Mouse (Mus musculus) limb, embryonic 10.5 days (tissue): ENCODE measurements at regions not wholly inside any gene's neighbourhood (a gene's known extent, or its start where the extent isn't known, plus 50 kb on each side); places are given as distances from the start of the nearest gene placed in this dataset.
A peak's percentile ranks its signal among the peaks of the same experiment; 100 is the strongest.

Source experiments
- DNase-seq: peaks from one replicate; pipeline ENCODE4 v3.0.0-alpha.2; 2017; ENCODE audit warnings: low spot score
- H3K27ac ChIP-seq: fragments of 300-500 bp; sonication (generic); 2 replicates; pipeline ENCODE4 v1.5.1; 2016; ENCODE audit warnings: mild to moderate bottlenecking
- H3K27me3 ChIP-seq: fragments of 300-500 bp; sonication (generic); 2 replicates; pipeline ENCODE4 v1.6.1; 2016; ENCODE audit warnings: low read depth, mild to moderate bottlenecking; ENCODE audit not compliant: poor library complexity, severe bottlenecking
- H3K36me3 ChIP-seq: fragments of 300-500 bp; sonication (generic); 2 replicates; pipeline ENCODE4 v1.6.1; 2016; ENCODE audit warnings: mild to moderate bottlenecking, moderate library complexity
- H3K4me1 ChIP-seq: fragments of 300-500 bp; sonication (generic); 2 replicates; pipeline ENCODE4 v1.6.1; 2016
- H3K4me3 ChIP-seq: fragments of 300-500 bp; sonication (generic); 2 replicates; pipeline ENCODE4 v1.5.1; 2016; ENCODE audit warnings: mild to moderate bottlenecking, moderate library complexity
- H3K9me3 ChIP-seq: fragments of 300-500 bp; sonication (generic); replicated peaks from 2 replicates; pipeline ENCODE4 v1.6.1; 2016; ENCODE audit warnings: mild to moderate bottlenecking
- WGBS: fragments of 180-500 bp; shearing (Covaris S2); methylation state at CpG from one replicate; pipeline ENCODE4 v1.1.7; 2016; 5-methylcytosine and 5-hydroxymethylcytosine counted together

GRCm38 (mm10) chr17:4640555-4640954 lies 353.6 kb upstream of the Arid1b start:
- 86% methylated on average over 7 of the region's 7 CpGs for WGBS
- Histone ChIP-seq H3K36me3 (no peaks in the 10 kb centered on the region), H3K4me3 (no peak overlapping the region), H3K4me1 (no peaks in the 10 kb centered on the region), H3K27me3 (no peaks in the 10 kb centered on the region), H3K27ac (no peak overlapping the region), H3K9me3 (no peaks in the 10 kb centered on the region)
- DNase-seq = no peak

DNA sequence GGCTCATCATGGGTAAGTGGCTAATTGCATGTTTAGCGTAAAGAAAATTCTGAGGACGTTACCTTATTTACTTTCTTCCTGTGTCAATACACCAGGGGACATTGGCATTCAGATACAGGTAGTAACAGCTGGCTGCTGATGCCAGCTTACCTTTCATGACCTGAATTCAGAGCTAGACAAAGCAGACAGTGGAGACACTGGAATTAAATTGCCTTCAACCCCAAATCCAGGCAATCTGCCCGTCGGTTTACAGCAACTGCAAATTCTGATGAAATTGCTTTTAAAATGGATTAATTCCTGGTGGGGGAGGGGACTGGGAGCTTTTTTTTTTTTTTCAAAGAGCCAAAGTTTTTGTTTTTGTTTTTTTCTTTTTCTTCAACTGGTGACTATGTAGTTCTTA lies 353.0 kb upstream of the Arid1b start:
- Histone ChIP-seq H3K4me1 (no peaks in the 10 kb centered on the region), H3K9me3 (no peaks in the 10 kb centered on the region), H3K36me3 (no peaks in the 10 kb centered on the region), H3K27me3 (no peaks in the 10 kb centered on the region), H3K4me3 (no peak overlapping the region), H3K27ac (no peak overlapping the region)
- no peak for DNase-seq
- 82% methylated on average over 4 of the region's 4 CpGs for WGBS

DNA sequence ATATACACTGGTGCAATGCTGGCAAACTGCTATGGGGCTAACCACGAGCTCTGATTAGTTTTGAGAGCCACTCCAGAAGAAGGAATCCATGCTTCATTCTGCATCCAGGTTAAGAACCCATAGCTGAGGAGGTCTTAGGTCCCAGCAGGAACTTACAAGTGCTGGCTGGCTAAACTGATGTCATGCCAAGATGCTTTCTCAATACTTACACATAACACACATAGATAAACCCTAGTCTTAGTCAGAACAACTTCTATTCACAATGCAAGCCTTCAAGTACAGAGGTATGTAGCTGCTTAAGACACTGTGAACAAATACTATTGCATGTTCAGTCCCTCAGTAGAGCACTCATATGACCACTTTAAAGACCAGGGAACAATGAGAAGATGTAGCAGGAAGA lies 352.1 kb upstream of the Arid1b start:
- 85% methylated on average over 1 of the region's 1 CpGs for WGBS
- DNase-seq = no peak

DNA sequence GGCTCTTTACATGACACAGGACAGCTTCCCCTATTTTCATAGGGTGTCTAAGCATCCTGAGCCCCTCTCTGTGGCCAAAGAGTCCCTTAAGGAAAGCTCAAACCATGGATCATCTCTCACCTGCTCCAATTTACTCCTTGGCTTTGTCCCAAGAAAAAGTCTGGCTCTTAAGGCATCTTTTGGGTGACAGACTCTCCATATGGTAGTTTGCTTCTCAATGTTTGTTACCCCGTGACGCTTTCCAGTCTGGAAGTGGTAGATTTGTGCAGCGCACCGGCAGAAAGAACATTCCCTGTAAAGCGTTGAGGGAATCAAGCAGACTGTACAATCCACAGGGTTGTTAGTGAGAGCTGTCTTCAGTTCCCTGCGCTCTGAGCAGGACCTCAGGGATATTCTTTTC lies 350.8 kb upstream of the Arid1b start:
- no peak overlapping the region for H3K4me3 ChIP-seq
- WGBS = 95% methylated on average over 6 of the region's 6 CpGs
- no peaks in the 10 kb centered on the region for H3K27me3 ChIP-seq
- H3K9me3 ChIP-seq = no peaks in the 10 kb centered on the region
- DNase-seq = no peak
- H3K27ac ChIP-seq = no peak overlapping the region
- H3K4me1 ChIP-seq = no peaks in the 10 kb centered on the region
- no peaks in the 10 kb centered on the region for H3K36me3 ChIP-seq

More for the DNA sequence above, 352.1 kb upstream of the Arid1b start:
- Histone ChIP-seq H3K4me3 (no peak overlapping the region), H3K4me1 (no peaks in the 10 kb centered on the region), H3K36me3 (no peaks in the 10 kb centered on the region), H3K9me3 (no peaks in the 10 kb centered on the region), H3K27me3 (no peaks in the 10 kb centered on the region), H3K27ac (no peak overlapping the region)

GRCm38 (mm10) chr17:4648603-4649002 lies 345.5 kb upstream of the Arid1b start:
- H3K27ac ChIP-seq = no peak overlapping the region
- no peaks in the 10 kb centered on the region for H3K9me3 ChIP-seq
- H3K27me3 ChIP-seq = no peaks in the 10 kb centered on the region
- 89% methylated on average over 4 of the region's 4 CpGs for WGBS
- no peak for DNase-seq
- no peaks in the 10 kb centered on the region for H3K36me3 ChIP-seq
- H3K4me1 ChIP-seq = no peaks in the 10 kb centered on the region
- no peak overlapping the region for H3K4me3 ChIP-seq

DNA sequence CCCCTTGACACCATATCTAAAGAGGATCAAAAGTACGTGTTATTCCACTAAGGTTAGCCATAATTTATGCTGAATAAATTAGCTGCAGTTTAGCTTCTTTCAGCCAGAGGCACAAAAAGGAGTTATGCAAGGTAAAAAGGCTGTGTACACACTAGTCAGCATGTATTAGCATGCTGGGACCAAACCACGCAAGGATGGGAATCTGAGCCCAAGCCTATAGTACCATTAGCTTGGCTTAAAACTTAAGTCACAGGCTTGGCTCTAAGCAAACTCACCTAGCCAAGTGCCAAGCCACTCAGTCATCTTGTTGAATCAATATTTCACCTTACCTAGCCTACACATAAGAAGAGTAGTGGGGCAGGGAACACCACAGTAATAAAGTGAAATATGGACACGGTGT lies 339.9 kb upstream of the Arid1b start:
- Histone ChIP-seq H3K4me3 (no peak overlapping the region), H3K4me1 (no peaks in the 10 kb centered on the region), H3K27ac (no peak overlapping the region), H3K36me3 (no peaks in the 10 kb centered on the region), H3K9me3 (no peaks in the 10 kb centered on the region), H3K27me3 (no peaks in the 10 kb centered on the region)
- DNase-seq = no peak
- WGBS = 88% methylated on average over 3 of the region's 3 CpGs

DNA sequence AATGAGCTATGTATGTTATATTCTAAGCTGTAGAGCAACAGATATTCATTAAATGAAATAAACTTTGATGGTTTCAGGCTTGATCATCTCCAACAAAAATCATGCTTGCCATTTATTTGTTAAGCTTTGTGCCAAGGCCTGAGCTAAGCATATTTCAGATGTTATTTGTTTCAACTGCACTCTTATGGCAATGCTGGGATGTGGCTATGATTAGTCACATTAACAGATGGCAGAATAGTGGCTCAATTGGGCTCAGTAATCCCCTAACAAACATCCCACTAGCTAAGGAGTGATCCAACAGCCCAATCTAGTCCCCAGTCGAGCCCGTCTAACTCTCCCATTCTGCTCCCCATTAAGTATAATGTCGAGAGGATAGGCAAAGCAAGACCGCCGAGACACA lies 332.1 kb upstream of the Arid1b start:
- Histone ChIP-seq H3K9me3 (no peaks in the 10 kb centered on the region), H3K36me3 (no peaks in the 10 kb centered on the region), H3K4me1 (no peaks in the 10 kb centered on the region), H3K4me3 (no peak overlapping the region), H3K27ac (no peak overlapping the region), H3K27me3 (no peaks in the 10 kb centered on the region)
- 88% methylated on average over 5 of the region's 5 CpGs for WGBS
- no peak for DNase-seq

GRCm38 (mm10) chr17:4668511-4668910 lies 325.6 kb upstream of the Arid1b start:
- Histone ChIP-seq H3K9me3 (no peaks in the 10 kb centered on the region), H3K4me3 (no peak overlapping the region), H3K27ac (no peak overlapping the region), H3K36me3 (no peaks in the 10 kb centered on the region), H3K4me1 (no peaks in the 10 kb centered on the region), H3K27me3 (no peaks in the 10 kb centered on the region)
- 85% methylated on average over 3 of the region's 3 CpGs for WGBS
- DNase-seq = no peak

DNA sequence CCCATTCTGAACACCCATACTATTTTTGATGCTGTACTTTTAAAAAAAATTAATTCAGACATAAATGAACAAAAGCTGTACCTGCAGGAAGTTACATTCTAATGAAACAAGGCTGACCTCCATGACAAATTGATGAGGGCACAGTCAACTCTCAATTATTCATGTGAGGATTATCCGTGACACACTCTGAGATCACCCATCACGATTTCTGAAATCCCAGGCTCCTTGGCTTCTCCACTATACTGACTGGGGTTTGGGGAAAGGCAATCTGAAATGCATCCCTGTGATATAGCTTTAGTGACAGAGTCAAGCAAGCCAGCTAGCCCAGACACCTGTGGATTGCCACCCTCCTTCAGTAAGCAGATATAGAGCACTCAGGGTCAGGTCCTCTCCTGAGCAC lies 320.9 kb upstream of the Arid1b start:
- 84% methylated on average over 2 of the region's 2 CpGs for WGBS
- Histone ChIP-seq H3K36me3 (no peaks in the 10 kb centered on the region), H3K4me1 (no peaks in the 10 kb centered on the region), H3K27me3 (no peaks in the 10 kb centered on the region), H3K4me3 (no peak overlapping the region), H3K27ac (no peak overlapping the region), H3K9me3 (no peaks in the 10 kb centered on the region)
- no peak for DNase-seq

DNA sequence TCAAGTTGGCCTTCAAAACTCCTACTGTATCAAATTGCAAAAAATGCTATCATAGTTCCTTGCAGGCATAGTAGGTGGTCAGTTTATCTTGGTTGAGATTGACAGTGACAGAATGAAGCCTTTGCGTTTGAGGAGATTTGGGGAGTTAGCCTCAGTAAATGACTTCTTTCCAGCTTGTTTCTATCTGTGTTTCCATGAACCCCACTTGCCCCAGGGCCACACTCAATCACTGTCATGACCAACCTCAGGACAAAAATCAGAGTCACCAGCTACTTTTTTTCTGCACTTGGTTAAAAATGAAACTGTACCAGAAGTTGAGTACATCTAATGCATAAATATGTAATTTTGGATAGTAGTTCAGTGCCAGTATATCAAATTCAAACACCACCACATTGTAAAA lies 287.7 kb upstream of the Arid1b start:
- Histone ChIP-seq H3K4me3 (no peak overlapping the region), H3K36me3 (no peaks in the 10 kb centered on the region), H3K27ac (no peak overlapping the region), H3K9me3 (no peaks in the 10 kb centered on the region), H3K27me3 (no peaks in the 10 kb centered on the region), H3K4me1 (no peaks in the 10 kb centered on the region)
- DNase-seq = no peak
- 68% methylated on average over 1 of the region's 1 CpGs for WGBS

- Histone ChIP-seq H3K4me3 (no peak overlapping the region), H3K36me3 (no peaks in the 10 kb centered on the region), H3K27ac (no peak overlapping the region), H3K9me3 (no peaks in the 10 kb centered on the region), H3K27me3 (no peaks in the 10 kb centered on the region), H3K4me1 (no peaks in the 10 kb centered on the region)
- 89% methylated on average over 4 of the region's 4 CpGs for WGBS
- no peak for DNase-seq
Measured at GRCm38 (mm10) chr17:4721061-4721460, 273.1 kb upstream of the Arid1b start.

DNA sequence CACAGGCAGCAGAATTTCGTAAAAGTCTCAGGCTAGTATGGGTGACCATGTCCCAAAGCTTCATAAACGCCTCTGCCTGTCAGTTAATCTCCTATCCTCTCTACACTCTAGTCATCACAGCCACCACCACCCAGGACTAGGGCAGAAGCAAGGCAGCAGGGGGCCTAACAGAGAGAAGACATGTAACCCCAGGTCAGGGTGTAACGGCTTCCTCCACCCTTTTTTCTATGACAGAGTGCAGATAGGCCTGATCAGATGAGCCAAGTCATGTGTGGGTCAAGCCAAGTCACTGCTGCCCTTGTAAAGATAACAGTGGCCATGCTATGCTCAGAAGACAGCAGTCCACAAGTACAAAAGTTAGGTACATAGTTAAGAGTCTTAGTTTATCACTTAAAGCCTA lies 270.1 kb upstream of the Arid1b start:
- Histone ChIP-seq H3K4me1 (0 out of 2 replicates have a peak, but pooled peaks cover 3% of the 10 kb centered on the region), H3K9me3 (no peaks in the 10 kb centered on the region), H3K27ac (no peak overlapping the region), H3K36me3 (no peaks in the 10 kb centered on the region), H3K27me3 (no peaks in the 10 kb centered on the region), H3K4me3 (no peak overlapping the region)
- WGBS = 81% methylated on average over 3 of the region's 3 CpGs
- DNase-seq = no peak

DNA sequence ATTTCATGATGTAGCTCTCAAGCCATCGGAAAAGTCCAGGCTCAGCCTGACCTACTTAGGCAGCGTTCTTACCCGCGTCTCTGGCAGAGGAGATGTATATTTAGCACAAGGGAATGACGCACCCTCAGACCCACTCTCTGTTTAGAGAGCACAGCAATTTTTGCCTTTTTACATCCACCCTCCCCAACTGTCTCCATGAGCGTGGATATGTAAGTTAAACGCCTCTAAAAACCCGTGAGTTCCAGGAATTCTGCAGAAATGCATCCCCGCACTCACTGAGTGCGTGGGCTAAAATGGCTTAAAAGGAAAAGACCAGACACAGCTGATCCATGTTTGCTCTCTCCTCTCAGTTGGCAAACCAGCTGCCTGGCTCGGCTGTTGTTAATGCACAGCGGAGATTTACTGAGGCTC lies 267.8 kb upstream of the Arid1b start:
- no peak overlapping the region for H3K4me3 ChIP-seq
- DNase-seq = no peak
- H3K27me3 ChIP-seq = no peaks in the 10 kb centered on the region
- H3K9me3 ChIP-seq = no peaks in the 10 kb centered on the region
- H3K27ac ChIP-seq = no peak overlapping the region
- H3K4me1 ChIP-seq = 0 out of 2 replicates have a peak, but pooled peaks cover 3% of the 10 kb centered on the region
- H3K36me3 ChIP-seq = no peaks in the 10 kb centered on the region
- 85% methylated on average over 12 of the region's 12 CpGs for WGBS

GRCm38 (mm10) chr17:4734412-4734881 lies 259.7 kb upstream of the Arid1b start:
- Histone ChIP-seq H3K36me3 (no peaks in the 10 kb centered on the region), H3K27ac (no peak overlapping the region), H3K9me3 (no peaks in the 10 kb centered on the region), H3K27me3 (no peaks in the 10 kb centered on the region), H3K4me1 (peaks cover 19% of the 10 kb centered on the region), H3K4me3 (no peak overlapping the region)
- peak; percentile 17 for DNase-seq
- WGBS = 52% methylated on average over 5 of the region's 5 CpGs
